Mouse (Mus musculus): ENCODE results near the gene Tdp1. TPM values are rescaled to one million over a fixed set of nuclear protein-coding genes. Genes with fewer than 3 reads are reported as not detected.
"Not testable (repeated sequence)": the region's sequence is repeated elsewhere in the genome, so short reads cannot be mapped to it uniquely, and the experiment has no call there.

Tdp1 gene
- polyA plus RNA-seq, 1 experiment, result 24.8 TPM

GRCm38 (mm10) chr12:99965203-99966115 lies 81.1 kb downstream of the Tdp1 start:
- Histone ChIP-seq H3K4me1 (ENCODE audit: control insufficient read depth, insufficient read depth, low read length) (0 out of 2 replicates have a peak, but pooled peaks cover 3% of the 10 kb centered on the region), H3K4me3 (ENCODE audit: insufficient read depth, low read length) (peak overlapping the region; percentile 40), H3K27ac (ENCODE audit: insufficient read depth, low read length) (no peak overlapping the region)
- no peak for TF ChIP-seq CTCF (IDR thresholded peaks at IDR 0.05; ENCODE audit: borderline replicate concordance, insufficient read depth, low read length)
- no peak for TF ChIP-seq POLR2A (IDR thresholded peaks at IDR 0.05; ENCODE audit: low read depth, low read length)

GRCm38 (mm10) chr12:99966116-99966770 lies 81.9 kb downstream of the Tdp1 start:
- TF ChIP-seq POLR2A (IDR thresholded peaks at IDR 0.05; ENCODE audit: low read depth, low read length) (no peak), CTCF (IDR thresholded peaks at IDR 0.05; ENCODE audit: borderline replicate concordance, insufficient read depth, low read length) (no peak)
- Histone ChIP-seq H3K4me1 (ENCODE audit: control insufficient read depth, insufficient read depth, low read length) (0 out of 2 replicates have a peak, but pooled peaks cover 3% of the 10 kb centered on the region), H3K4me3 (ENCODE audit: insufficient read depth, low read length) (peak overlapping the region; percentile 40; the same call in 1 of the 2 replicates), H3K27ac (ENCODE audit: insufficient read depth, low read length) (no peak overlapping the region)

DNA sequence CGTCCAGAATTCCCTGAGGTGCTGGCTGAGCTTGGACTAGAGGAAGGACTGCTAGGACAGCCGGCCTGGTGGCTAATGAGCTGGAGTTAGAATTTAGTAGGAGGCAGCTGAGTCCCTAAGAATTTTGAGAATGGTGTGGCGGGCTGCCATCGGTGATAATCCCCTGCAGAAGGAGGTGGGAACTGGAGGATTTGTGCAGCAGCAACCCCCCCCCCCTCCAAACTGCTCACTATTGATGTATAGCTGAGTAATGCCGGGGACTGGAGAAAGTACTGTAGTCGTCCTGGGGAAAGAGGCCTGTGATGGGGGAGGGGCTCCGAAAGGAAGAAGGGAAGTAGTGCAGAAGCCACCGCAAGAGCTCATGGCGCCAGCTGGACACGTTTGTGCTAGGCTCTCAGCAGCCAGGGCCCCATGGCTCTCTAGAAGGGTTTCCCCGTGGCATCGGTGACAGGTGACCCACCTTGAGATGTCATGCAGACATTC lies 82.6 kb downstream of the Tdp1 start:
- no peak for TF ChIP-seq CTCF (IDR thresholded peaks at IDR 0.05; ENCODE audit: borderline replicate concordance, insufficient read depth, low read length)
- TF ChIP-seq POLR2A (IDR thresholded peaks at IDR 0.05; ENCODE audit: low read depth, low read length), result no peak

DNA sequence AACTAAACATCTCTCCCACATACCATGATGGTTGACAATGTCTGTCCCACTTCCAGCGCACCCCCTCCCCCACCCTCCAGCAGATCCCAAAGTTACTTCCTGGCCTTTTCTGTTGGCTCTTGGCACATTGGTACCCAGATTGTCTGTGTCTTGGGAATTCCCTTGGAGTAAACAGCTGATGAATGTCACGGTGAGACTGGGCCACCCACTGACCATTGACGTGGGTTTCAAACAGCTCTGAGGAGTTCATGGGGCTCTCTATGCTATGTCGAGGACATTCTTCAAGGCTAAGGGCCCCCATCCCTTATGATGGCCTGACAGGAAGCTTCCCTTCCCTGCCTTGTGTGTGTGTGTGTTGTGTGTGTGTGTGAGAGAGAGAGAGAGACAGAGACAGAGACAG lies 85.6 kb downstream of the Tdp1 start:
- Histone ChIP-seq H3K4me3 (ENCODE audit: insufficient read depth, low read length) (no peak overlapping the region), H3K4me1 (ENCODE audit: control insufficient read depth, insufficient read depth, low read length) (0 out of 2 replicates have a peak, but pooled peaks cover 3% of the 10 kb centered on the region), H3K27ac (ENCODE audit: insufficient read depth, low read length) (no peak overlapping the region)
- TF ChIP-seq POLR2A (IDR thresholded peaks at IDR 0.05; ENCODE audit: low read depth, low read length) (no peak), CTCF (IDR thresholded peaks at IDR 0.05; ENCODE audit: borderline replicate concordance, insufficient read depth, low read length) (no peak)

More for the DNA sequence above, 82.6 kb downstream of the Tdp1 start:
- Histone ChIP-seq H3K4me1 (ENCODE audit: control insufficient read depth, insufficient read depth, low read length) (0 out of 2 replicates have a peak, but pooled peaks cover 3% of the 10 kb centered on the region), H3K4me3 (ENCODE audit: insufficient read depth, low read length) (no peak overlapping the region), H3K27ac (ENCODE audit: insufficient read depth, low read length) (no peak overlapping the region)

DNA sequence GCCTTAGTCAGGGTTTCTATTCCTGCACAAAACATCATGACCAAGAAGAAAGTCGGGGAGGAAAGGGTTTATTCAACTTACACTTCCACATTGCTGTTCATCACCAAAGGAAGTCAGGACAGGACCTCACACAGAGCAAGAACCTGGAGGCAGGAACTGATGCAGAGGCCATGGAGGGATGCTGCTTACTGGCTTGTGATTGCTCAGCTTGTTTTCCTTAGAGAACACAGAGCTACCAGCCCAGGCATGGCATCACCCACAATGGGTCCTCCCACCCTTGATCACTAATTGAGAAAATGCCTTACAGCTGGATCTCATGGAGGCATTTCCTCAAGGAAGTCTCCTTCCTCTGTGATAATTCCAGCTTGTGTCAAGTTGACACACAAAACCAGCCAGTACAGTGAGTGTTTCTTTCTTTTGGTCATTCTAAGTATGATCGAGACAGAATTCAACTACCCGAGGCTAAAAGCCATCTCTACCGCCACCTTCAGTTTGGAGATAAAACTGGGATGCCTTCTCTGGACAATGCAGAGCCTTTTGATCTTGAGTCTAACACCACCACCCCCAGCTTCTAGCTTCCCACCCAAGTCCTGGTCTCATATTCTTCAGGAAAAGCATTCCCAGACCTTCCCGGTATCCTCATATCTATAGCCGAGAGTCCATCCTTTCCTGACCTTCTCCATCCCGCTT lies 87.0 kb downstream of the Tdp1 start:
- not testable (repeated sequence) for H3K27ac ChIP-seq (ENCODE audit: insufficient read depth, low read length); H3K4me1 ChIP-seq (ENCODE audit: control insufficient read depth, insufficient read depth, low read length); H3K4me3 ChIP-seq (ENCODE audit: insufficient read depth, low read length)

GRCm38 (mm10) chr12:99972825-99973224 lies 88.5 kb downstream of the Tdp1 start:
- Histone ChIP-seq H3K4me1 (ENCODE audit: control insufficient read depth, insufficient read depth, low read length) (no peaks in the 10 kb centered on the region), H3K27ac (ENCODE audit: insufficient read depth, low read length) (no peak overlapping the region), H3K4me3 (ENCODE audit: insufficient read depth, low read length) (no peak overlapping the region)
- no peak for TF ChIP-seq CTCF (IDR thresholded peaks at IDR 0.05; ENCODE audit: borderline replicate concordance, insufficient read depth, low read length)
- TF ChIP-seq POLR2A (IDR thresholded peaks at IDR 0.05; ENCODE audit: low read depth, low read length), result no peak

DNA sequence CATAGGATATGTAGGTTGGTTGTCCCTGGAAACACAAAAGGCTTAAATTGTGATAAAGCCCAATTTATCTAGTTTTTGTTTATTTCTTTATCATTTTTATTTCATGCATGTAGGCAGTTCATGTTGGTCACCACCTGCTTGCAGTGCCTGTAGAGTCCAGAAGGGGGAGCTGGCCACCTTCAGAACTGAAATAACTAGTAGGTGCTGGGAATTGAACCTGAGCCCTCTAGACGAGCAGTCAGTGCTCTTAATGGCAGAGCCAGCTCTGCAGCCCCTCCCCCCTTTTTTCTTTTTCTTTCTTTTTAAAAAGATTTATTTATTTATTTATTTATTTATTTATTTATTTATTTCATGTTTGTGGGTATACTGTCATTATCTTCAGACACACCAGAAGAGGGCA lies 89.3 kb downstream of the Tdp1 start:
- no peaks in the 10 kb centered on the region for H3K4me1 ChIP-seq (ENCODE audit: control insufficient read depth, insufficient read depth, low read length)
- H3K27ac ChIP-seq (ENCODE audit: insufficient read depth, low read length), result no peak overlapping the region
- TF ChIP-seq POLR2A (IDR thresholded peaks at IDR 0.05; ENCODE audit: low read depth, low read length) (no peak), CTCF (IDR thresholded peaks at IDR 0.05; ENCODE audit: borderline replicate concordance, insufficient read depth, low read length) (no peak)
- H3K4me3 ChIP-seq (ENCODE audit: insufficient read depth, low read length), result no peak overlapping the region

- TF ChIP-seq POLR2A (IDR thresholded peaks at IDR 0.05; ENCODE audit: low read depth, low read length), result no peak
- TF ChIP-seq CTCF (IDR thresholded peaks at IDR 0.05; ENCODE audit: borderline replicate concordance, insufficient read depth, low read length), result no peak
- Histone ChIP-seq H3K4me1 (ENCODE audit: control insufficient read depth, insufficient read depth, low read length) (no peaks in the 10 kb centered on the region; the same call in 1 of the 2 replicates), H3K27ac (ENCODE audit: insufficient read depth, low read length) (no peak overlapping the region), H3K4me3 (ENCODE audit: insufficient read depth, low read length) (no peak overlapping the region)
Measured at GRCm38 (mm10) chr12:99979541-99979940, 95.2 kb downstream of the Tdp1 start.

- H3K4me1 ChIP-seq (ENCODE audit: control insufficient read depth, insufficient read depth, low read length), result no peaks in the 10 kb centered on the region
- no peak overlapping the region for H3K4me3 ChIP-seq (ENCODE audit: insufficient read depth, low read length)
- H3K27ac ChIP-seq (ENCODE audit: insufficient read depth, low read length), result no peak overlapping the region
- no peak for TF ChIP-seq POLR2A (IDR thresholded peaks at IDR 0.05; ENCODE audit: low read depth, low read length)
- no peak for TF ChIP-seq CTCF (IDR thresholded peaks at IDR 0.05; ENCODE audit: borderline replicate concordance, insufficient read depth, low read length)
Measured at GRCm38 (mm10) chr12:99986797-99987196, 102.5 kb downstream of the Tdp1 start.

Data from embryonic fibroblast, embryonic 13.5 days (primary cell).